Mouse (Mus musculus) lung, adult 2 months (tissue): ENCODE measurements around the gene Cmtr1.

Experiments used
- CTCF ChIP-seq: fragments of 200-500 bp; IDR thresholded peaks from 2 replicates; pipeline ENCODE4 v1.5.1; 2011; ENCODE audit warnings: mild to moderate bottlenecking, low read length, control low read depth; ENCODE audit not compliant: insufficient read depth
- POLR2A ChIP-seq: fragments of 200-500 bp; IDR thresholded peaks from 2 replicates; pipeline ENCODE4 v1.6.1; 2011; ENCODE audit warnings: low read depth, mild to moderate bottlenecking, control low read depth, low read length, borderline replicate concordance; ENCODE audit errors: extremely low read depth

DNA sequence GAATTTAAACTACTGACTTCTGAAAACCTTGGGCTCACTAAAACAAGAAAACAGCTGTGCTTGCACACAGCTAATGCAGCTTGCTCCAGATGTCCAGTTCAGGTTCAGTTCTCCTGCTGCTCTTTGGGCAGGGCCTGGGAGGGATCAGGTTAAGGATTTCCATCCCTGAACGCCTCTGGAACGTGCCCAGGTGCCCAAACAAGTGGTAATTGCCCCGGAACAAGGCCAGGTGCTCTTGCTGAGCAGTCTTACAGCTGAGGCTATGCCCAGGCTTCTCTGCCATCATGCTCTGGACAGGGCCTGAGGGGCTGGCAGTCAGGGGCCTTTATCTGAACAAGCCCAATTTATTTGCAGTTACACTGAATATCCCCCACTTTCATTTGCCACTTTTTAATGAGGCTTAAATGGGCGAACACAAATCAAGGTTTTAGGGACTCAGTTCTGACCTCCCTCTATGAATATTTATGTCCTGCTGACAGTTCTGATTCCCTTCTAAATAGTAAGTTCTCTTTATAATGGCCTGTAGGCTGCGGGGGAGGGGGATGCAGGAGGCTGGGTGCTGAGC is 46.7 kb downstream of the Cmtr1 start:
- TF ChIP-seq POLR2A (no peak), CTCF (no peak)
